Mouse (Mus musculus) stomach, embryonic 14.5 days (tissue): ENCODE data around the gene Tut4. TPM values are rescaled to one million over a fixed set of nuclear protein-coding genes. Genes with fewer than 3 reads are reported as not detected.

Experiments
- polyA plus RNA-seq: library from polyadenylated mRNA; unstranded; fragments of >200 nt; fragmentation: Nextera tagmentation; extraction: Ambion mirVana; gene quantifications from 2 replicates; pipeline ENCODE4 v1.2.1, GENCODE M21; 2014

The Tut4 gene
- polyA plus RNA-seq, 1 experiment from 2014 or later = 94.5 TPM

Other genes with a start within 250 kb of the Tut4 start
- gene Zyg11a, start 241.4 kb upstream of the Tut4 start, polyA plus RNA-seq = not detected in 2 replicates
- 15.1 and 18.1 TPM in 2 replicates for gene Zyg11b, start 158.3 kb upstream of the Tut4 start, polyA plus RNA-seq
- gene Coa7, start 131.3 kb upstream of the Tut4 start, polyA plus RNA-seq = 46.3 and 48.0 TPM in 2 replicates
- gene Shisal2a, start 76.1 kb upstream of the Tut4 start, polyA plus RNA-seq = 2.0 and 2.8 TPM in 2 replicates
- gene Gpx7, start 52.5 kb upstream of the Tut4 start, polyA plus RNA-seq = 65.4 and 65.8 TPM in 2 replicates
- 81.2 and 83.8 TPM in 2 replicates for gene Prpf38a, start 119.9 kb downstream of the Tut4 start, polyA plus RNA-seq
- 8.2 and 10.8 TPM in 2 replicates for gene Orc1, start 120.0 kb downstream of the Tut4 start, polyA plus RNA-seq
- gene Cc2d1b, start 160.5 kb downstream of the Tut4 start, polyA plus RNA-seq = 29.2 and 33.6 TPM in 2 replicates